Mouse (Mus musculus) heart, embryonic 15.5 days (tissue): ENCODE measurements at regions not wholly inside any gene's neighbourhood (a gene's known extent, or its start where the extent isn't known, plus 50 kb on each side); places are given as distances from the start of the nearest gene placed in this dataset.

Experiments
- ATAC-seq: fragments of 200-750 bp; cut with Nextera tagmentation; replicated peaks from 2 replicates; pipeline ENCODE4 v1.8.0; 2017; ENCODE audit warnings: low read depth, moderate TSS enrichment; ENCODE audit not compliant: insufficient number of reproducible peaks, insufficient read depth, low FRiP score
- H3K27ac ChIP-seq: fragments of 300-500 bp; sonication (generic); 2 replicates; pipeline ENCODE4 v1.5.1; 2015; ENCODE audit warnings: mild to moderate bottlenecking, inconsistent platforms
- H3K27me3 ChIP-seq: fragments of 300-500 bp; sonication (generic); 2 replicates; pipeline ENCODE4 v1.6.1; 2015; ENCODE audit warnings: inconsistent platforms
- H3K36me3 ChIP-seq: fragments of 300-500 bp; sonication (generic); 2 replicates; pipeline ENCODE4 v1.6.1; 2015; ENCODE audit warnings: mild to moderate bottlenecking, inconsistent platforms
- H3K4me1 ChIP-seq: fragments of 300-500 bp; sonication (generic); replicated peaks from 2 replicates; pipeline ENCODE4 v1.6.1; 2015; ENCODE audit warnings: inconsistent platforms
- H3K4me2 ChIP-seq: fragments of 300-500 bp; sonication (generic); 2 replicates; pipeline ENCODE4 v1.6.1; 2015; ENCODE audit warnings: inconsistent platforms, mild to moderate bottlenecking, moderate library complexity
- H3K4me3 ChIP-seq: fragments of 300-500 bp; sonication (generic); 2 replicates; pipeline ENCODE4 v1.5.1; 2015; ENCODE audit warnings: mild to moderate bottlenecking, inconsistent platforms
- H3K9ac ChIP-seq: fragments of 300-500 bp; sonication (generic); 2 replicates; pipeline ENCODE4 v1.6.1; 2015; ENCODE audit warnings: mild to moderate bottlenecking, inconsistent platforms
- H3K9me3 ChIP-seq: fragments of 300-500 bp; sonication (generic); replicated peaks from 2 replicates; pipeline ENCODE4 v1.6.1; 2016; ENCODE audit warnings: inconsistent platforms
- WGBS: fragments of 180-500 bp; shearing (Covaris S2); methylation state at CpG from one replicate; pipeline ENCODE4 v1.1.7; 2015; ENCODE audit warnings: mixed read lengths; 5-methylcytosine and 5-hydroxymethylcytosine counted together

GRCm38 (mm10) chr16:51911109-51911765, 119.8 kb upstream of the Cblb start:
- no peak for ATAC-seq
- Histone ChIP-seq H3K27me3 (no peaks in the 10 kb centered on the region), H3K9ac (no peak overlapping the region), H3K4me3 (no peak overlapping the region), H3K9me3 (no peaks in the 10 kb centered on the region), H3K4me2 (no peak overlapping the region), H3K4me1 (no peaks in the 10 kb centered on the region), H3K36me3 (no peaks in the 10 kb centered on the region), H3K27ac (no peak overlapping the region)
- 70% methylated on average over 6 of the region's 6 CpGs for WGBS

GRCm38 (mm10) chr16:51915034-51915928, 115.7 kb upstream of the Cblb start:
- Histone ChIP-seq H3K27ac (no peak overlapping the region), H3K9ac (no peak overlapping the region), H3K9me3 (no peaks in the 10 kb centered on the region), H3K4me1 (peaks cover 3% of the 10 kb centered on the region), H3K36me3 (no peaks in the 10 kb centered on the region), H3K4me2 (no peak overlapping the region), H3K4me3 (no peak overlapping the region), H3K27me3 (no peaks in the 10 kb centered on the region)
- no peak for ATAC-seq
- 69% methylated on average over 17 of the region's 17 CpGs for WGBS

GRCm38 (mm10) chr16:51915929-51916308, 115.1 kb upstream of the Cblb start:
- no peak overlapping the region for H3K4me2 ChIP-seq

GRCm38 (mm10) chr16:51916337-51916736, 114.7 kb upstream of the Cblb start:
- Histone ChIP-seq H3K27ac (no peak overlapping the region), H3K4me2 (no peak overlapping the region), H3K9ac (no peak overlapping the region), H3K36me3 (no peaks in the 10 kb centered on the region), H3K4me1 (peaks cover 3% of the 10 kb centered on the region), H3K4me3 (no peak overlapping the region), H3K9me3 (no peaks in the 10 kb centered on the region), H3K27me3 (no peaks in the 10 kb centered on the region)
- ATAC-seq: no peak
- 31% methylated on average over 5 of the region's 5 CpGs for WGBS

More at GRCm38 (mm10) chr16:51915929-51916308, 115.1 kb upstream of the Cblb start:
- Histone ChIP-seq H3K9me3 (no peaks in the 10 kb centered on the region), H3K9ac (no peak overlapping the region), H3K27me3 (no peaks in the 10 kb centered on the region), H3K27ac (no peak overlapping the region), H3K36me3 (no peaks in the 10 kb centered on the region), H3K4me1 (peaks cover 3% of the 10 kb centered on the region), H3K4me3 (no peak overlapping the region)
- 75% methylated on average over 13 of the region's 13 CpGs for WGBS
- no peak for ATAC-seq

GRCm38 (mm10) chr16:51916820-51917219, 114.2 kb upstream of the Cblb start:
- H3K4me3 ChIP-seq: no peak overlapping the region
- no peaks in the 10 kb centered on the region for H3K27me3 ChIP-seq
- peaks cover 3% of the 10 kb centered on the region for H3K4me1 ChIP-seq
- no peaks in the 10 kb centered on the region for H3K9me3 ChIP-seq
- WGBS: 31% methylated on average over 3 of the region's 3 CpGs
- H3K4me2 ChIP-seq: no peak overlapping the region
- ATAC-seq: no peak
- no peaks in the 10 kb centered on the region for H3K36me3 ChIP-seq
- no peak overlapping the region for H3K27ac ChIP-seq
- H3K9ac ChIP-seq: no peak overlapping the region

GRCm38 (mm10) chr16:51917540-51917939, 113.5 kb upstream of the Cblb start:
- Histone ChIP-seq H3K9ac (no peak overlapping the region), H3K9me3 (no peaks in the 10 kb centered on the region), H3K4me1 (peaks cover 3% of the 10 kb centered on the region), H3K36me3 (no peaks in the 10 kb centered on the region), H3K4me2 (no peak overlapping the region), H3K27me3 (no peaks in the 10 kb centered on the region), H3K4me3 (no peak overlapping the region), H3K27ac (no peak overlapping the region)
- WGBS: 14% methylated on average over 2 of the region's 2 CpGs
- no peak for ATAC-seq

GRCm38 (mm10) chr16:51921025-51921424, 110.0 kb upstream of the Cblb start:
- 66% methylated on average over 4 of the region's 4 CpGs for WGBS
- no peak for ATAC-seq
- Histone ChIP-seq H3K27ac (no peak overlapping the region), H3K4me1 (peaks cover 3% of the 10 kb centered on the region), H3K9ac (no peak overlapping the region), H3K9me3 (no peaks in the 10 kb centered on the region), H3K4me2 (no peak overlapping the region), H3K4me3 (no peak overlapping the region), H3K27me3 (no peaks in the 10 kb centered on the region), H3K36me3 (no peaks in the 10 kb centered on the region)

- H3K4me1 ChIP-seq: no peaks in the 10 kb centered on the region
These were observed 108.4 kb upstream of the Cblb start for GRCm38 (mm10) chr16:51922589-51922988.

GRCm38 (mm10) chr16:51925639-51926038, 105.4 kb upstream of the Cblb start:
- WGBS: 79% methylated on average over 3 of the region's 3 CpGs
- H3K27ac ChIP-seq: no peak overlapping the region
- no peak for ATAC-seq
- no peaks in the 10 kb centered on the region for H3K36me3 ChIP-seq
- no peaks in the 10 kb centered on the region for H3K9me3 ChIP-seq
- H3K27me3 ChIP-seq: no peaks in the 10 kb centered on the region
- H3K4me1 ChIP-seq: no peaks in the 10 kb centered on the region
- H3K9ac ChIP-seq: no peak overlapping the region
- no peak overlapping the region for H3K4me3 ChIP-seq
- H3K4me2 ChIP-seq: no peak overlapping the region

More at GRCm38 (mm10) chr16:51922589-51922988, 108.4 kb upstream of the Cblb start:
- H3K4me2 ChIP-seq: no peak overlapping the region
- WGBS: 84% methylated on average over 3 of the region's 3 CpGs
- ATAC-seq: no peak
- H3K27me3 ChIP-seq: no peaks in the 10 kb centered on the region
- H3K36me3 ChIP-seq: no peaks in the 10 kb centered on the region
- H3K9me3 ChIP-seq: no peaks in the 10 kb centered on the region
- H3K9ac ChIP-seq: no peak overlapping the region
- no peak overlapping the region for H3K27ac ChIP-seq
- H3K4me3 ChIP-seq: no peak overlapping the region

GRCm38 (mm10) chr16:51933122-51933521, 97.9 kb upstream of the Cblb start:
- Histone ChIP-seq H3K36me3 (no peaks in the 10 kb centered on the region), H3K4me3 (no peak overlapping the region), H3K9me3 (no peaks in the 10 kb centered on the region), H3K9ac (no peak overlapping the region), H3K4me2 (no peak overlapping the region), H3K27ac (no peak overlapping the region), H3K27me3 (no peaks in the 10 kb centered on the region), H3K4me1 (no peaks in the 10 kb centered on the region)
- 82% methylated on average over 2 of the region's 2 CpGs for WGBS
- no peak for ATAC-seq

GRCm38 (mm10) chr16:51933965-51934364, 97.1 kb upstream of the Cblb start:
- Histone ChIP-seq H3K27me3 (no peaks in the 10 kb centered on the region), H3K9ac (no peak overlapping the region), H3K27ac (no peak overlapping the region), H3K4me3 (no peak overlapping the region), H3K9me3 (no peaks in the 10 kb centered on the region), H3K36me3 (no peaks in the 10 kb centered on the region), H3K4me1 (no peaks in the 10 kb centered on the region), H3K4me2 (no peak overlapping the region)
- WGBS: 63% methylated on average over 3 of the region's 3 CpGs
- ATAC-seq: no peak
